Mouse (Mus musculus) ES-E14 (cell line): Measurements from ENCODE around the gene Sh2b3. TPM values are rescaled to one million over a fixed set of nuclear protein-coding genes. Genes with fewer than 3 reads are reported as not detected.

Source experiments
- DNase-seq: peaks from one replicate; pipeline ENCODE4 v3.0.0-alpha.2; 2013; ENCODE audit warnings: low read depth, low spot score
- H3K27ac ChIP-seq: 2 replicates; pipeline ENCODE4 v1.5.1; 2012; ENCODE audit warnings: low read depth, mild to moderate bottlenecking, low read length, moderate library complexity, mixed read lengths; ENCODE audit not compliant: poor library complexity, insufficient read depth, severe bottlenecking
- H3K36me3 ChIP-seq: 2 replicates; pipeline ENCODE4 v1.6.1; 2012; ENCODE audit warnings: mild to moderate bottlenecking, low read length, moderate library complexity, mixed read lengths; ENCODE audit not compliant: control insufficient read depth, poor library complexity, insufficient read depth, severe bottlenecking
- H3K4me1 ChIP-seq, 2 experiments: fragments of 150-350 bp in 1 of 2; sonication (generic) in 1 of 2; 2 replicates each; pipeline ENCODE4 v1.6.1; 2012; ENCODE audit warnings: low read length in 2 of 2, mild to moderate bottlenecking in 1 of 2, mixed read lengths in 1 of 2; ENCODE audit not compliant: control insufficient read depth in 2 of 2, insufficient read depth in 2 of 2, poor library complexity in 1 of 2
- H3K4me3 ChIP-seq, 2 experiments: fragments of 150-350 bp in 1 of 2; sonication (generic) in 1 of 2; 2 replicates each; pipeline ENCODE4 v1.5.1; 2012; ENCODE audit warnings: low read length in 2 of 2, low read depth in 1 of 2, mild to moderate bottlenecking in 1 of 2, mixed read lengths in 1 of 2; ENCODE audit not compliant: insufficient read depth in 1 of 2, poor library complexity in 1 of 2, severe bottlenecking in 1 of 2
- H3K9ac ChIP-seq: 2 replicates; pipeline ENCODE4 v1.6.1; 2012; ENCODE audit warnings: low read depth, mild to moderate bottlenecking, low read length, mixed read lengths; ENCODE audit not compliant: poor library complexity, insufficient read depth, severe bottlenecking
- H3K9me3 ChIP-seq: fragments of 150-350 bp; sonication (generic); 2 replicates; pipeline ENCODE4 v1.6.1; 2012; ENCODE audit warnings: low read depth, mild to moderate bottlenecking, low read length; ENCODE audit not compliant: control insufficient read depth, insufficient read depth
- CHD2 ChIP-seq: IDR thresholded peaks from 2 replicates; pipeline ENCODE4 v1.6.1; 2014; ENCODE audit warnings: mild to moderate bottlenecking, low read depth, low read length, inconsistent platforms
- HCFC1 ChIP-seq: IDR thresholded peaks from 2 replicates; pipeline ENCODE4 v1.6.1; 2012; ENCODE audit warnings: low read length, inconsistent platforms, borderline replicate concordance; ENCODE audit not compliant: insufficient read depth
- MAFK ChIP-seq: IDR thresholded peaks from 2 replicates; pipeline ENCODE4 v1.6.1; 2014; ENCODE audit warnings: mild to moderate bottlenecking, low read depth, low read length, inconsistent platforms; ENCODE audit not compliant: insufficient read depth
- ZC3H11A ChIP-seq: IDR thresholded peaks from 2 replicates; pipeline ENCODE4 v1.6.1; 2012; ENCODE audit warnings: low read depth, mild to moderate bottlenecking, inconsistent platforms, low read length, borderline replicate concordance
- ZNF384 ChIP-seq: IDR thresholded peaks from 2 replicates; pipeline ENCODE4 v1.6.1; 2012; ENCODE audit warnings: low read depth, low read length, inconsistent platforms
- in situ Hi-C, 2 experiments: fragments of 600-800 bp; cut with MboI; formaldehyde crosslinking; loops; one replicate each; pipeline ENCODE4 v1.15.1; 2025; ENCODE audit warnings: low sequenced_read_pairs in 2 of 2, inconsistent platforms in 1 of 2; ENCODE audit not compliant: unreplicated experiment in 2 of 2
- total RNA-seq: library from RNA; depleted of rRNA; stranded (reverse); fragments of 300-350 nt; gene quantifications from 2 replicates; pipeline ENCODE4 v1.2.3, GENCODE M21; 2012

Gene Sh2b3
- total RNA-seq, 1 experiment = 9.1 TPM

- Histone ChIP-seq H3K27ac (no peak overlapping the region), H3K9ac (no peak overlapping the region), H3K9me3 (no peaks in the 10 kb centered on the region), H3K4me3 (no peak overlapping the region), H3K36me3 (peaks cover 10% of the 10 kb centered on the region; the same call in 1 of the 2 replicates), H3K4me1 (peaks cover 0 to 4% of the 10 kb centered on the region in 2 experiments; a peak in 1 of 4 replicates)
- in situ Hi-C loops = no loop called here
- no peak for DNase-seq
- no peak for TF ChIP-seq ZNF384
- no peak for TF ChIP-seq CHD2
- TF ChIP-seq MAFK = no peak
- no peak for TF ChIP-seq ZC3H11A
- TF ChIP-seq HCFC1 = no peak
Measured at GRCm38 (mm10) chr5:121825606-121826005, 11.8 kb downstream of the Sh2b3 start.

- Histone ChIP-seq H3K9me3 (no peaks in the 10 kb centered on the region), H3K4me3 (no peak overlapping the region), H3K9ac (no peak overlapping the region), H3K4me1 (no peaks in the 10 kb centered on the region), H3K27ac (no peak overlapping the region), H3K36me3 (peaks cover 15% of the 10 kb centered on the region)
- TF ChIP-seq MAFK (no peak), HCFC1 (no peak), ZC3H11A (no peak), CHD2 (no peak), ZNF384 (no peak)
- no peak for DNase-seq
- in situ Hi-C loops = no loop called here
Measured at GRCm38 (mm10) chr5:121824121-121824520, 13.3 kb downstream of the Sh2b3 start.

- TF ChIP-seq ZC3H11A = no peak
- TF ChIP-seq CHD2 = no peak
- TF ChIP-seq MAFK = no peak
- no peak for TF ChIP-seq HCFC1
- TF ChIP-seq ZNF384 = no peak
- Histone ChIP-seq H3K4me3 (no peak overlapping the region), H3K27ac (no peak overlapping the region), H3K9me3 (no peaks in the 10 kb centered on the region), H3K4me1 (no peaks in the 10 kb centered on the region), H3K36me3 (peaks cover 19% of the 10 kb centered on the region), H3K9ac (no peak overlapping the region)
- in situ Hi-C loops = no loop called here
- DNase-seq = no peak
Measured at GRCm38 (mm10) chr5:121823668-121824067, 13.8 kb downstream of the Sh2b3 start.

- Histone ChIP-seq H3K9me3 (no peaks in the 10 kb centered on the region), H3K4me1 (no peaks in the 10 kb centered on the region), H3K36me3 (peaks cover 23% of the 10 kb centered on the region), H3K27ac (no peak overlapping the region), H3K4me3 (no peak overlapping the region), H3K9ac (no peak overlapping the region)
- DNase-seq = no peak
- in situ Hi-C loops = no loop called here
- no peak for TF ChIP-seq CHD2
- no peak for TF ChIP-seq HCFC1
- no peak for TF ChIP-seq ZNF384
- no peak for TF ChIP-seq MAFK
- TF ChIP-seq ZC3H11A = no peak
Measured at GRCm38 (mm10) chr5:121822786-121823505, 14.5 kb downstream of the Sh2b3 start.

- peaks cover 32% of the 10 kb centered on the region for H3K36me3 ChIP-seq
- in situ Hi-C loops = no loop called here
- H3K4me1 ChIP-seq = no peaks in the 10 kb centered on the region
- no peak overlapping the region for H3K4me3 ChIP-seq
- DNase-seq = no peak
- H3K27ac ChIP-seq = no peak overlapping the region
- H3K9me3 ChIP-seq = no peaks in the 10 kb centered on the region
- no peak overlapping the region for H3K9ac ChIP-seq
- TF ChIP-seq ZC3H11A (no peak), HCFC1 (no peak), CHD2 (no peak), ZNF384 (no peak), MAFK (no peak)
Measured at GRCm38 (mm10) chr5:121821552-121821951, 15.9 kb downstream of the Sh2b3 start.
